Mouse (Mus musculus): ENCODE measurements at regions not wholly inside any gene's neighbourhood (a gene's known extent, or its start where the extent isn't known, plus 50 kb on each side); places are given as distances from the start of the nearest gene placed in this dataset.

DNA sequence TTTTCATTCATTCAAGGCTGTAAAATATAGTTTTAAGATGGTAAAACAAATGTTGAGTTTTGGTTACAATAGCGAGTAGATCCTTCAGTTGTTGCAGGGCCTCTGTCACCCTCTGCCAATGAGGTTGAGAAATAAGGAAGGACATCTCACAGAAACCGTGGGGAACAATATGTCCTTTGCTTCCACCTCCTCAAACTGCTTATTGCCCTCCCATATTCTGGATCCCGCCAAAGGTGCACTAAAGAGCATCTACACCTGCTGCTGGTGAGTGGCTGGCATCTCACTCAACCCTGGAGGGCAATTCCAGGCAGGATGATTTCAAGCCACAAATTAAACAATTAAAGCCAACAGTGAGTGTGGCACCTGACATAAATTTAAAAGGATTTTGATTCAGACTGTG lies 53.4 kb downstream of the Prr30 start:
- H3K27me3 ChIP-seq: no peaks in the 10 kb centered on the region
- no peak overlapping the region for H3K9ac ChIP-seq
- H3K4me1 ChIP-seq: no peaks in the 10 kb centered on the region
- no peak overlapping the region for H3K4me2 ChIP-seq (replicated peaks)
- no peaks in the 10 kb centered on the region for H3K9me3 ChIP-seq
- no peaks in the 10 kb centered on the region for H3K36me3 ChIP-seq
- no peak overlapping the region for H3K27ac ChIP-seq
- WGBS: 85% methylated on average over 3 of the region's 3 CpGs
- no peak overlapping the region for H3K4me3 ChIP-seq
- no peak for ATAC-seq (ENCODE audit: low FRiP score, low read depth)

DNA sequence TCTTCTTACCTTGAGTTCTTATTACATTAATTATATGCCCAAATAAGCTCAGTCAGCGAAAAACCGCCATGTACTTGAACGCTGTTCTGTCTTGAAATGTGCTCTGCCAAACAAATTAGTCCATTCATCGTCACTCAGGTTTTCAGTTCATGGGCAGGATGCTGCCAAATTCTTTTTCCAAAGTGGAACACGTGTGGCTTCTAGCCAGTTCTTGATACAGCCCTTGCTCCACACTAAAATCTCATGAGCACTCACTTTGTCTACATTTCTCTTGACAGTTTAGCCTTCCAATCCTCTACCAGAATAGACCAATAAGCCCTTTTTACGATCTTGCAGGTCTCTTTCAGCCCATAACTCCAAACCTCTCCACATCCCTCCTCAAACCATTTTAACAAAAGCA lies 62.7 kb downstream of the Prr30 start:
- 47% methylated on average over 6 of the region's 6 CpGs for WGBS
- no peak overlapping the region for H3K4me3 ChIP-seq
- peak; percentile 81; the same call in 1 of the 2 replicates for ATAC-seq (ENCODE audit: low FRiP score, low read depth)

More for the DNA sequence above, 62.7 kb downstream of the Prr30 start:
- Histone ChIP-seq H3K4me1 (peaks cover 31% of the 10 kb centered on the region), H3K9me3 (no peaks in the 10 kb centered on the region), H3K27ac (peak overlapping the region; percentile 58), H3K36me3 (no peaks in the 10 kb centered on the region), H3K4me2 (replicated peaks) (no peak overlapping the region), H3K27me3 (no peaks in the 10 kb centered on the region), H3K9ac (no peak overlapping the region)

All from limb, embryonic 13.5 days (tissue).